Mouse (Mus musculus) forelimb bud, embryonic 11.5 days (tissue): ENCODE results near the gene Lgr4.

Experiments used
- DNase-seq: peaks from one replicate; pipeline ENCODE4 v3.0.0-alpha.2; 2012; ENCODE audit warnings: low read depth, low spot score

The Lgr4 gene

DNA sequence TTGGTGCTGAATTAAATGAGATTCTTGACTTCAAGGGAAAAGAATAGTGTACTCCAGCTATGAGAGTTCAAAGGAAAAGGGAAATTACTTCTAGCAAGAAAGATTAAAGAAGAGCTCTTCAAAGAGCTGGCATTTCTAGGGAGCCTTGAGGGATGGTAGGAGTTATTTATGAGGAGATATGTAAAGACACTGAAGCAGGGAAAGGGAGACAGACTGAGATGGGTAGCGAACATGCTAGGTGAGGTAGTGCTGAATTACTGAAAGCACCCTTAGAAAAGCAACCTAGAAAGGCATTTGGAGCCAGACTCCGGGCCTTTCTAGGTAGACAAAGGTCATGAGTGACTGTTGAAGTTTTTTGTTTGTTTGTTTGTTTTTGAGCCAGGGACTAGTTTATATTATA, 58.7 kb downstream of the Lgr4 start:
- no peak for DNase-seq

DNA sequence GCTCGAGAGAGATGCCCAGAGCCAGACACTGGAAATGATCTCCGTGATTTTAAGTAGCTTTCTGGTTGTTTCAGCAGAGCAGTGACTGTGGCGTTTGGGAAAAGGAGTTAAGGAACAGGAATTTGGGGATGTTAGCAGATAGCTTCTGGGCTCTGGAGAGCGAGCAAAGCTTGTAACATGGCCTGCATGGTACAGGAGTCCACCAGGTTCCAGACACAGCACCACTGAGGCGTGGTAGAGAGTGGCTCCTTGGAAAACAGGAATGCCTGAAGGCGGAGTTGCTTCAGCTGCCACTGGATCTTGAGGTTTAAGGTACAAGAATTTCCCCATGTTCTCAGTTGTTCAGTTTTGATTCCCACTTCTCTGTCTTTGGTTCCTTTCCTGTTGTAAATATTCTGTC, 59.9 kb downstream of the Lgr4 start:
- DNase-seq: no peak

GRCm38 (mm10) chr2:109979209-109979608, 61.8 kb downstream of the Lgr4 start:
- DNase-seq: no peak

DNA sequence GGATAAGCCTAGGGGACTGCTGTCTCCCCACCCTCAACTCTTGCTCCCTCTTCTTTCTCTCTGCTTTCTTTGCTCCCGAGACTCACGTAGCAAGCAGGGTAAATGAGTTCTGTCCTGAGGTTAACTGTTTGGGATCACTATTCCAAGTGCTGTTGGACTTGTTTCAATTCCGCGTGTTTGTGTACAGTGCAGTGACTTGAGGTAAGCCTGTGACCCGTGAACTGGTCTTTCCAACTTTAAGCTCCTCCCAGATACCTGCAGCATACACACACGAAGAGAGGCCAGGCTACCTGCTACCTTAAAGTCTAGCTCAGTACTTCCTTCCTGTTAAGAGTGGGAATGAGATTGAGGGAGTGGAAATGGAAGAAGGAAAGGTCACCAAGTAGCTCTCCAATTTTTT, 66.0 kb downstream of the Lgr4 start:
- no peak for DNase-seq

DNA sequence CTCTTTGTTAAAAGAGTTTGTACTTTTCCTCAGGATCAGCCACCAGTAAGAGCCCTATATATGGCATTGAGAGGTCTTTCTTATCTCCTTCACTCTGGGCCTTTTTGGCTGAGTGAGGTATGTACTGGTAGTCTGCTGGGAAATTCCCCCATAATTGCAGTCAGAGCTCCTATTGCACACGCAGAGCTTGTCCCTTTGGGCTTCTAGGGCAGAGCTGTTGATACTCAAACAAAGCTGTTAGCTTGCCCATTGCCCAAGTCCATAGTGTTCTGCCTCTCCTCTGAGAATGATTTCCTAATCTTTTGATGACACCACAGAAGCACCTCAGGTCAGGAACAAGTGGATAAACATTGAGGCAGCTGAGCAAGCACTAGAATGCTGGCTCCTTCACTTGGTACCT, 67.5 kb downstream of the Lgr4 start:
- no peak for DNase-seq

- no peak for DNase-seq
Measured at GRCm38 (mm10) chr2:109985560-109985959, 68.1 kb downstream of the Lgr4 start.

- DNase-seq: no peak
Measured at GRCm38 (mm10) chr2:109986036-109986785, 68.8 kb downstream of the Lgr4 start.

DNA sequence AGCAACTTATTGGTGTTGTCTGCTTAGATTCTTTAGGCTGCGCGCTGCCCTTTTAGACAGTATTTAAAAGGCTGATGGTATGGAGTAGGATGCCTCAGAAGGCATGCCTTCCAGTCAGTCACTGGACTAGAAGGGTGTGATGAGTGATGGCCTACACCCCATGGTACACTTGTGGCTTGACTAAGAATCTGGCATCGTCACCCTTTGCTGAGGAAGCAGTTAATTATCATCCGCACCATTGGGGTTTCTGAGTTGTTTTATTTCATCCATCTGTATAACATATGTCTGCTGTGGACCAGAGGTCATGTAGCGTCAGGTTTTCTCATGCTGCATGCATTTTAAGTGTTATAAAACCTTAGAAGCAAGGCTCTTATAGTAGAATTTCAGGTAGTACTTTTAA, 70.5 kb downstream of the Lgr4 start:
- DNase-seq: no peak

- peak; percentile 45 for DNase-seq
Measured at GRCm38 (mm10) chr2:109989196-109989595, 71.7 kb downstream of the Lgr4 start.

- peak; percentile 19 for DNase-seq
Measured at GRCm38 (mm10) chr2:109989679-109990473, 72.4 kb downstream of the Lgr4 start.

- no peak for DNase-seq
Measured at GRCm38 (mm10) chr2:109991754-109992153, 74.3 kb downstream of the Lgr4 start.

GRCm38 (mm10) chr2:109992448-109993073, 75.1 kb downstream of the Lgr4 start:
- no peak for DNase-seq

- DNase-seq: no peak
Measured at GRCm38 (mm10) chr2:109993404-109993803, 76.0 kb downstream of the Lgr4 start.

DNA sequence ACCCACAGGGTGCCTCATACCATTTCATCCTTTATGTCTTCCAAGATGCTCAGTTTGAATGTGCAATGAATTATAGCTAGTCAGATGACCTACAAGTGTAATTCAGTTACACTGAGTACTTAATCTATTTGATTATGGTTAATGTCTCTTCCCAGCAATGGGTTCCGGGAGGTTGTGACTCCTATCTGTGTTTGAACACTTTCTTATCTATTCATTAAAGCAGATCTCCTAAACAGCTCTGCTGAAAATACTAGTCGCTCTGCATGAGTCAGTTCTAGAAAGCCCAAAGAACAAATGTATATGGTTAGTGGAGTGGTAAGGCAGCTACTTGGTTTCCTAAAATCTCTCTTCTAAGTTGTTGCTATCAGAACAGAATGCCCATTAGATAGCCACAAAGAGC, 77.6 kb downstream of the Lgr4 start:
- DNase-seq: no peak

DNA sequence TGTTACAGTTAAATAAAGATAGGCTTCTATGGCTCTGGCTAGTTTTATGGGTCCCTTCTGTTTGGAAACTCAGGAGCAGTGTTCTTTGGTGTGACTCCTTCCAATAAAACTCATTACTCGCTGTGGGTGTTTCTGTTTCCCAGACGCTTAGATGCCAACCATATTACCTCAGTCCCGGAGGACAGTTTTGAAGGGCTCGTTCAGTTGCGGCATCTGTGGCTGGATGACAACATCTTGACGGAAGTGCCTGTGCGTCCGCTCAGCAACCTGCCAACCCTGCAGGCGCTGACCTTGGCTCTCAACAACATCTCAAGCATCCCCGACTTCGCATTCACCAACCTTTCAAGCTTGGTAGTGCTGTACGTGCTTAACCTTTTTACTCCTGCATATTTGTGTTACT, 79.0 kb downstream of the Lgr4 start:
- DNase-seq: peak; percentile 40

DNA sequence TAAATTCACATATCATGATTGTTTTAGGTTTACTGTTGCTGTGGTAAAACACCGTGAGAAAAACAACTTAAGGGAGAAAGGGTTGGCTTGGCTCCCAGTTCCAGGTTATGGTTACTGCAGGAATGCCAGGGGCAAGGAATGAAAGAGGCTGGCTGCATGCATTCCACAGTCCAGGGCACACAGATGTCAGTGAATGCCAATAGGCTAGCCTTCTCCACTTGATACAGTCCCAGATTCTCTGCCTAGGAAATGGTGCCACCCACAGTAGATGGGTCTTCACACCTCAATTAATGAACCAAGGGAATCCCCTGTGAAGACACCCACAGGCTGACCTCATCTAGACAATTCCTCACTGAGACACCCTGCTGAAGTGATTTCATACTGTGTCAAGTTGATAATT, 87.2 kb downstream of the Lgr4 start:
- no peak for DNase-seq

- DNase-seq: no peak
Measured at GRCm38 (mm10) chr2:110005164-110005563, 87.7 kb downstream of the Lgr4 start.

DNA sequence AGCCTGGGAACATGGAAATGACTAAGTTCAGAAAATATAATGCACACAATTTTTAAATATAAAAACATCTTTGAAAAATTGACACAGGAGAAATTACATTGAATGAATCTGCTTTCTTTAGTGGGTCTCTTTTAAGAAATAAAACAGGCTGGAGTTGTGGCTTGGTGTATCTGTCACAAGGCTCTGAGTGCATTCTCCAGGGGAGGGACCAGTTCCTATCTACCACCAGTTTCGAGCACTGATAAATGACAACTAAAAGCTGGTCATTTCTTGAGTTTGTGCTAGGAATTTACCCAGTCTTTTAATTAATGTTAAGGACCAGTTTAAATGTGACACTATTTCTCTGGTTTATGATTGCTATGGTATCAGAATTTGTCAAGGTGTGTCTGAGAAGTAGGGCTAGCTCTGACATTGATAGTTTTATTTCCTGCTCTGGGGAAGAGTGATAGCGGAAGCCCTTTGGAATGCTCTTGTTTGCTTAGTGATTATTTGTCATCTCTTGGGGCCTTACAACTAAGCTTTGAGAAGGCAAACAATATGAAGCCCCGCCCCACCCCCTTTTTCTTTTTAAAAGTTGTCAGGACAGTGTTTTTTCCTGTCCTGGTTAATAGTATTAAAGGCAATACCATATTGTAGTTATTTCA, 88.3 kb downstream of the Lgr4 start:
- no peak for DNase-seq

GRCm38 (mm10) chr2:110007423-110008267, 90.2 kb downstream of the Lgr4 start:
- DNase-seq: no peak

GRCm38 (mm10) chr2:110009449-110009848, 92.0 kb downstream of the Lgr4 start:
- no peak for DNase-seq

DNA sequence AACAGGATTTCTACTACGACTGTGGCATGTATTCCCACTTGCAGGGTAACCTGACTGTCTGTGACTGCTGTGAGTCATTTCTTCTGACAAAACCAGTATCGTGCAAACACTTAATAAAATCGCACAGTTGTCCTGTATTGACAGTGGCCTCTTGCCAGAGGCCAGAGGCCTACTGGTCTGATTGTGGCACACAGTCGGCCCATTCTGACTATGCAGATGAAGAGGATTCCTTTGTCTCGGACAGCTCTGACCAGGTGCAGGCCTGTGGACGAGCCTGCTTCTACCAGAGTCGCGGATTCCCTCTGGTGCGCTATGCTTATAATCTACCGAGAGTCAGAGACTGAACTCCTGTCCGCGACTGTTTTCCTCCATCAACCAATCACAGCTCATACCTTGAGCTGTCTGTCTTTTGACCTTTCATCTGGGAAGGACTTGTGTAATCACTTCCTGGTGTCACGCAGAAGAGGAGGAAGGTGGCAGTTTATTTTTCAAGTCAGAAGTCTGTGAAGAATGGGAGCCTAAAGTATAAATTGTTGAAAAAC, 94.8 kb downstream of the Lgr4 start:
- no peak for DNase-seq
